Mouse (Mus musculus): Measurements from ENCODE around the gene Chil3. TPM values are rescaled to one million over a fixed set of nuclear protein-coding genes. Genes with fewer than 3 reads are reported as not detected.
A peak's percentile ranks its signal among the peaks of the same experiment; 100 is the strongest.

The Chil3 gene
- polyA plus RNA-seq, 1 experiment from 2014 or later, result not detected

GRCm38 (mm10) chr3:106144081-106144480 lies 23.3 kb downstream of the Chil3 start:
- no peak overlapping the region for H3K4me3 ChIP-seq
- no peaks in the 10 kb centered on the region for H3K36me3 ChIP-seq
- no peak overlapping the region for H3K4me2 ChIP-seq (replicated peaks)
- 94% methylated on average over 10 of the region's 10 CpGs for WGBS
- H3K9me3 ChIP-seq, result no peaks in the 10 kb centered on the region
- H3K27ac ChIP-seq (replicated peaks), result no peak overlapping the region
- no peaks in the 10 kb centered on the region for H3K27me3 ChIP-seq
- no peaks in the 10 kb centered on the region for H3K4me1 ChIP-seq
- no peak; the same call in 1 of the 2 replicates for ATAC-seq (replicated peaks)
- no peak overlapping the region for H3K9ac ChIP-seq (replicated peaks)

- Histone ChIP-seq H3K4me1 (peaks cover 3% of the 10 kb centered on the region; the same call in 1 of the 2 replicates), H3K27ac (replicated peaks) (peak overlapping the region; percentile 45), H3K27me3 (no peaks in the 10 kb centered on the region), H3K36me3 (no peaks in the 10 kb centered on the region), H3K9me3 (no peaks in the 10 kb centered on the region), H3K4me2 (replicated peaks) (0 out of 2 replicates have a peak overlapping the region, but pooled peaks have one; percentile 8), H3K4me3 (no peak overlapping the region), H3K9ac (replicated peaks) (no peak overlapping the region)
- WGBS, result 52% methylated on average over 5 of the region's 5 CpGs
- peak; percentile 96 for ATAC-seq (replicated peaks)
Observed at GRCm38 (mm10) chr3:106131690-106132089, 35.7 kb downstream of the Chil3 start.

- 84% methylated on average over 4 of the region's 4 CpGs for WGBS
- no peak overlapping the region for H3K27ac ChIP-seq (replicated peaks)
- no peak overlapping the region for H3K4me3 ChIP-seq
- no peaks in the 10 kb centered on the region for H3K36me3 ChIP-seq
- no peaks in the 10 kb centered on the region for H3K9me3 ChIP-seq
- H3K4me2 ChIP-seq (replicated peaks), result no peak overlapping the region
- no peak for ATAC-seq (replicated peaks)
- no peaks in the 10 kb centered on the region for H3K27me3 ChIP-seq
- H3K4me1 ChIP-seq, result peaks cover 3% of the 10 kb centered on the region; the same call in 1 of the 2 replicates
- no peak overlapping the region for H3K9ac ChIP-seq (replicated peaks)
Observed at GRCm38 (mm10) chr3:106128807-106129493, 38.4 kb downstream of the Chil3 start.

- no peaks in the 10 kb centered on the region for H3K27me3 ChIP-seq
Observed at GRCm38 (mm10) chr3:106126999-106127398, 40.4 kb downstream of the Chil3 start.

GRCm38 (mm10) chr3:106112929-106113328 lies 54.4 kb downstream of the Chil3 start, which contains the start of gene Chia1:
Gene Chia1, plus strand, starts transcription at chr3:106113229.
- Histone ChIP-seq H3K27ac (replicated peaks) (no peak within 1 kb of the TSS), H3K4me2 (replicated peaks) (no peak within 1 kb of the TSS), H3K36me3 (no peaks in the 10 kb centered on the region), H3K9me3 (no peaks in the 10 kb centered on the region), H3K9ac (replicated peaks) (no peak within 1 kb of the TSS), H3K4me1 (no peaks in the 10 kb centered on the region), H3K4me3 (no peak within 1 kb of the TSS), H3K27me3 (no peaks in the 10 kb centered on the region)
- ATAC-seq (replicated peaks), result no peak
- 81% methylated on average over 3 of the region's 3 CpGs for WGBS

More at GRCm38 (mm10) chr3:106126999-106127398, 40.4 kb downstream of the Chil3 start:
- no peak overlapping the region for H3K27ac ChIP-seq (replicated peaks)
- no peak overlapping the region for H3K9ac ChIP-seq (replicated peaks)
- no peaks in the 10 kb centered on the region for H3K36me3 ChIP-seq
- no peaks in the 10 kb centered on the region for H3K9me3 ChIP-seq
- peaks cover 3% of the 10 kb centered on the region; the same call in 1 of the 2 replicates for H3K4me1 ChIP-seq
- H3K4me2 ChIP-seq (replicated peaks), result no peak overlapping the region
- no peak overlapping the region for H3K4me3 ChIP-seq
- ATAC-seq (replicated peaks), result no peak

Other genes starting within 250 kb of the Chil3 start
- gene I830077J02Rik, start 234.9 kb downstream of the Chil3 start, polyA plus RNA-seq (2015; fragmentation: Nextera tagmentation; extraction: Ambion mirVana), result 0.20 and 0.23 TPM in 2 replicates
- 101 and 109 TPM in 2 replicates for gene Wdr77, start 208.2 kb downstream of the Chil3 start, polyA plus RNA-seq (2015; fragmentation: Nextera tagmentation; extraction: Ambion mirVana)
- gene Atp5f1, start 207.5 kb downstream of the Chil3 start, polyA plus RNA-seq (2015; fragmentation: Nextera tagmentation; extraction: Ambion mirVana), result 477 and 490 TPM in 2 replicates
- 4.1 and 4.5 TPM in 2 replicates for gene Ovgp1, start 193.9 kb downstream of the Chil3 start, polyA plus RNA-seq (2015; fragmentation: Nextera tagmentation; extraction: Ambion mirVana)
- 3.7 and 8.5 TPM in 2 replicates for gene Pifo, start 152.9 kb downstream of the Chil3 start, polyA plus RNA-seq (2015; fragmentation: Nextera tagmentation; extraction: Ambion mirVana)
- not detected in 2 replicates for gene Chil5, start 134.8 kb downstream of the Chil3 start, polyA plus RNA-seq (2015; fragmentation: Nextera tagmentation; extraction: Ambion mirVana)
- 0.36 and 1.1 TPM in 2 replicates for gene Chia1, start 54.3 kb downstream of the Chil3 start, polyA plus RNA-seq (2015; fragmentation: Nextera tagmentation; extraction: Ambion mirVana)
- not detected in 2 replicates for gene Chil4, start 51.9 kb upstream of the Chil3 start, polyA plus RNA-seq (2015; fragmentation: Nextera tagmentation; extraction: Ambion mirVana)
- gene Chil6, start 238.6 kb upstream of the Chil3 start, polyA plus RNA-seq (2015; fragmentation: Nextera tagmentation; extraction: Ambion mirVana), result not detected in 2 replicates